Mouse (Mus musculus) embryonic fibroblast, embryonic 13.5 days (primary cell): ENCODE results near the gene 4921507P07Rik.

Experiments
- CTCF ChIP-seq: IDR thresholded peaks from 2 replicates; pipeline ENCODE4 v1.5.1; 2011; ENCODE audit warnings: mild to moderate bottlenecking, control low read depth, low read length, moderate library complexity, borderline replicate concordance; ENCODE audit not compliant: insufficient read depth
- POLR2A ChIP-seq: IDR thresholded peaks from 2 replicates; pipeline ENCODE4 v1.6.1; 2011; ENCODE audit warnings: low read depth, mild to moderate bottlenecking, control low read depth, low read length, moderate library complexity

DNA sequence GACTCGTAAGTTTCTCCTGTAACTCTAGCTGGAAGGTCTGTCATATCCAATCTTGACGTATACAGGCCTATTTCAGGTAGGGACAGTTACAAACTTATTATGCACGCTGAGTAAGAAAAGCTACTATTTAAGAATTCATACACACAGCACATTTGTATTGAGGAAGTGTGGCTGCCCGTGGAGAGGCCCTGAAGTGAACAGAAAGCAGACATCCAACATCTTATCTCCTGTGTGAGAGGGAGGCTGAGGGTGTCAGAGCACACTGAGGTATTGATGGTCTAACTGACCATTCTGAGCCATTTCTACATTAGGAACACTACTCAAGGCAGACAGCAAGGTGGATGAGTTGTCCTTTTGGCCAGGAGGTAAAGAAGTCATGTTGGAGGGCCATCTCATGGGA, 37.6 kb downstream of the 4921507P07Rik start:
- TF ChIP-seq CTCF: no peak
- TF ChIP-seq POLR2A: no peak
